Mouse (Mus musculus) cerebellum, postnatal 25 days (tissue): ENCODE results near the gene Usp48.

Experiments used
- DNase-seq, 2 experiments: peaks; one replicate each; pipeline ENCODE4 v3.0.0; 2021; ENCODE audit warnings: mixed read lengths in 2 of 2

Usp48 gene

DNA sequence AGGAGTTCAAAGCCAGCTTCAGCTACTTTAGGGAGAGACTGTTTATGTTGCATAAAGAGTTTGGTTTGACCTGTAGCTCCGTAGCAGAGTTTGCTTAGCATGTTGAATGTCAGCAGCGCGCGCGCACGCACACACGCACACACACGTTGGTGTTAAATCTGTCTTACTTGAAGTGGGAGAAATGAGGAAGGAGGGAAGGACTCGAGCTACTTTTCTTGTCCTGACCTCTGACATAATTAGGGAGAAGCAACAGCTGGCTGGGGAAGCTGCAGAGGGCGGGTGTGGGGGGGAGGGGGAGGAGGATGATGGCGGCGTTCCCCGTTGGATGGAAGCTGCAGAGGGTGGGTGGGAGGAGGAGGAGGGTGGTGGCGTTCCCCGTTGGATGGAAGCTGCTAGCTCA lies 16.7 kb downstream of the Usp48 start:
- no peak for DNase-seq

DNA sequence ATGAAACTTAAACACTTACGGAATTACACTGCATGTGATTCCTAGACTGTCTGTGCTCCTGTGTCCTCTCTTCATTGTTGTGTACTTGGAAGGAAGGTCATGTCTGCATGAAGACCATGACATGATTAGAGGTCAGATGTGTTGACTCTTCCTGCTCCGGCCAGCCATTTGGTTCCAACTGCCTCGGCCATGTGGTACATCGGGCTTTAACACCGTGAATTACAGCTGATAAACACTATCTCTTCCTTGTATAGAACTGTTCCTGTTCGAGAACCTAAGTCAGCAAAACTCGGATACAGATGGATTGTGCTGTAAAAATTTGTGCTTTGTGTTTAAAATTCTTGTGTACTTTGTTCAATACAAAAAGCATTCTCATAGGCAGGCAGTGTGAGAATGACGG lies 29.3 kb downstream of the Usp48 start:
- no peak for DNase-seq

DNA sequence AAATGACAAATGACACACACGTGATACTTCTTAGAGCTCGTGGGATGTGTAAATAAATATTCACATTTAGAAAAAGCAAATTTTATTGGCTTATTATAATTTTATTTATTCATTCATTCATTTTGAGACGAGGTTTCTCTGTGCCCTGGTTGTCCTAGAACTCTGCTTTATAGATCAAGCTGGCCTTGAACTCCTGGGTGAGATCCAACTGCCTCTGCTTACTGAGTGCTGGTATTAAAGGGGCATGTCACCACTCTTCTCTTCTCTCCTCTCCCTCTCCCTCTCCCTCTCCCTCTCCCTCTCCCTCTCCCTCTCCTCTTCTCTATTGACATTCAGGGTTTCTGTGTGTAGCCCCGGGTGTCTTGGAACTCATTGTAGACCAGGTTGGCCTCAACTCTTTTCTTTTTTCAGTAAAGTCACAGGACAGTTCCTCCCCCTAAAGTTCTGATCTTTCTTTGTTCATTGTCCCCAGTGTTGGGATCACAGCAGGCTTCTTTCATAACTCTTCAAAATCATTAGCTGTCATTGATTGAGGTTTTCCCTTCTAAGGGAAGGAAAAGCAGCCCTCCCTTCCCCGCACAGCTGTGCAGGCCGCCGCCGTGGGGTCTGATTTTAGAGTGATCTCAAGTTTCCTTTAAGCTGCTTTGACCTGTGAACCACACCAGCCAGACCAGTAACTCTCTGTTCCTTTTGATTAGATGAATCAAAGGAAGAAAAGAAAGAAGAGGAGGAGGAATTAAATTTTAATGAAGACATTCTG lies 34.1 kb downstream of the Usp48 start:
- no peak for DNase-seq

DNA sequence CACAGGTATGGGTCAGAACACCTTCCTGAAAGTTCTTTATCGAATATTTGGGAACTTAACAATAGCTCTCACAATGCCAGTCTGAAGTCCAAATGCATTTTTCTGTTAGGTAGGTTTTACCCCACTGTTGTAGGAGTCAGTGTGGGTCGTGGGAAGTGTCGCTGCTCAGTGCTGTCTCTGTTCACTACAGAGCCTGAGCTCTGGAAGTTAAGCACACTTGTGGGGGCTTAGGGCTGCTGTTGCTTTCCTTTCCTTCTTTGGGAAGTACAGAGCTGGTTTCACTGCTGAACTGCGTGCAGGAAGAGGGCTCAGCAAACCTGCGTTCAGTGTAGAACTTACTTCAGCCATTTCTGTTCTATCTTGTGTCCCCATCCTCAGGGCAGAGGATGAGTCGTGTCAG lies 34.8 kb downstream of the Usp48 start:
- no peak for DNase-seq

DNA sequence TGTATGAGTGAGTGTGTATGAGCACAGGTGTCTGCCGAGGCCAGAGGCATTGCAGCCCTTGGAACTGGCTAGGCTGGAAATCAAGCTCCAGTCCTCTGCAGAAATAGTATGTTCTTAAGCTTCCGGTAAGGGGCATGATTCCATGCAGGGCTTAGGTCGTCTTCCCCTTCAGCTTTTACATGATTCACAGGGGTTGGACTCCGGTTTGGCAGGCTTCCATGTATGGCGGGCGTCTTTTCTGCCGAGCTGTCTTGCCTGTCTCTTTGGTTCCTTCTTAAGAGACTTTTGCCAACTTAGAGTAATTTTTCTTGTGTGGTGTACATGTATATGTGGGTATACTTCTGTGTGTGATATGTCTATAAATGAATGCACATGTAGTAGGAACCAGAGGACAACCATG lies 35.8 kb downstream of the Usp48 start:
- DNase-seq, result peak in 1 of 2 experiments; percentile 34

DNA sequence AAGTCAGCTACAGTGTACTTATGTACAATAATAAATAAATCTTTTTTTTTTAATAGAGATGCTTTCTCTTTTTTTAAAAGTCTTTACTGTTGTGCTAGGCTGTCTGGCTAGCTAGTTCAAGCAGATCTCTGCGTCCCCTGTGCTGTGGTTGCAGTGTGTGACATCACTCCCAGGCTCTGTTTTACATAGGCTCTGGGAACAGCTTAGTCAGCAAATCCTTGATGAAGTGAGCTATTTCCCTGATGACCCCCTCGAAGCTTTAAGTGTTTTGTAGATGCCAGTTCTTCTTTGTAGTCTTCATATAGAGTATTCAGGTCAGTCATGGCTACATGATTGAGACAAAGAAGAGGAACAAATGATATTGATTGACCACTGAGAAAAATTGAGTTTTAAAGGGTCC lies 36.6 kb downstream of the Usp48 start:
- DNase-seq, result no peak

DNA sequence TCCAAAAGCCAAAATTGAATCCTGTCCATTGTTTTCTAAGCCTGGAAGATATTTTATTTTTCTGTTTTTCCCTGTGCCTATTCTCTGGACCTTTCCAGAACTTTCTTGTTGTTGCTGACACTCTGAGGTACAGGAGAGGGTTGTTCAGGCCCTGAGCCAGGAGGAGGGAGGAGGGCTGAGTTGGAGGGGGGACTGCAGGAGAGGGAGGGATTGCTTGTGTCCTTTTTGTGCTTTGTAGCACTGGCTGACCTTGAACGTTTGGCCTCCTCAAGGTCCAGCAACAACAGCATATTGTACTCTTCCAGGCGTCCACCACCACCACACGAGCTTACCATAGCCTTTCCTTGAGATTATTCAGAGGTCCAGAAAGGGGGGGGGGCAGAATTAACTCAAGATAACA lies 38.0 kb downstream of the Usp48 start:
- no peak for DNase-seq

DNA sequence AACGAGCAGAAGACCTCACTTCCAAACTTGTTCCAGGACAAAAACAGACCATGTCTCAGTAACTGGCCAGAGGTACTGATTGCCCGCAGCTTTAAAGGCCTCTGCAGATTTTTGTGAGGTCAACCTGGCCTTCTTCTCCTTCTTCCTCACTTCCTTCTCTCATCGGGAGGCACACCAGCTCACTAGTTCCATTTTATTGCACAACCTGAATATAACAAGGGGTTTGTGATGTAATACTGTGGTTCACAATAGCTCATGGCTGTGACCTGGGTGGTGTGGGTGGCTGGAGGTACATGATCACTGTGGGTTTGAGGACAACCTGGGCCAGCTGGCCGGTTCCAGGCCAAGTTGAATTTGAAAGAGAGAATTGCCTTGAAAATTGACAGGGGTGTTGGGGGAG lies 39.8 kb downstream of the Usp48 start:
- no peak for DNase-seq

DNA sequence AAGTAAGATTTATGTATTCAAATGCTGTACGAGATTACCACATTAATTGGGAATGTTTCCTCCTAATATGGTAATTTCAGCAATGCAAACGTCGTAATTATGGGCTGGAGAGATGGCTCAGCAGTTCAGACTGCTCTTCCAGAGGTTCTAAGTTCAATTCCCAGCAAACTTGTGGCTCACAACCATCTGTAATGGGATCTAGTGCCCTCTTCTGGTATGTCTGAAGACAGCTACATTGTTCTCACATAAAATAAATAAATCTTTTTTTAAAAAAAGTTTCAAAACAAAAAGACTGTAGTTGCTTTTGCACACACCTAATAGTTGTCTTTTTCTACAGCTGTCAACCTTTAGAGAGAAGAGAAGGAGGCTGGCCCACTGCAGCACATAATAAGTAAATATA lies 43.0 kb downstream of the Usp48 start:
- no peak for DNase-seq

DNA sequence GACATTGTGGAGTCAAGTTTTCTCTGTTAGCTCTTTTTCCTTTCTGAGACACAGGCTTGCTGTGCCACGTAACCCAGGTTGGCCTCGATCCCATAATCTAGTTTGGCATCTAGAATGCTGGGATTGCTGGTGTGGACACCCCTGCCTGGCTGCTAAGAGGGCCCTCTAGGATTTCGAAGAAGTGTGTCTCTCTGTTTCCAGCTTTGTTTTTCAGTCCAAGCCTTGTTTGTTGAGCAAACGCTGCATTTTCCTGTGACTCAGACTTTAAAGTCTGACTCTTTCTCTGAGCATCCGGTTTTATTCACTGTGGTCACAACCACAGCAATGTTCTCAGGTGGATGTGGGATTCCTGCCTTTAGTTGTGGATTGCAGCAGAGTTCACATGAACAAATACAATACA lies 48.0 kb downstream of the Usp48 start:
- peak in 1 of 2 experiments; percentile 41 for DNase-seq

DNA sequence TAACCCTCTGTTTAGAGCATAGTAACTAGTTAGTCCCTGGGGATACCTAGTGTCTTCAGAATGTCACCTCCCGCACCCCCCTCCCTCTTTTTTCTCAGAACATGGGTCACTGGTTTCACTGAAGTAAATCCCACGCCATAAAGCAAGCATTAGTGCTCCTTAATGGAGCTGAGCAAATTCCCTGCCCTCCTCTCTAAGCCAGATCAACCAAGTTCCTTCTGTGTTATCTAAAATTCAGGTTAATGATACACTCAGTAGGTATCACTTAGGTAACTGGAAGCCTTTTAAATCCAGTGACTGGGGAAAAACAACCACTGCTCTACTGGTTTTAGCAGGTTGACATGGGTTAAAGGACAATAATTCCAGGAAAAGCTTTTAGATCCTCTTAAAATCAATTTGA lies 48.5 kb downstream of the Usp48 start:
- DNase-seq, result no peak

DNA sequence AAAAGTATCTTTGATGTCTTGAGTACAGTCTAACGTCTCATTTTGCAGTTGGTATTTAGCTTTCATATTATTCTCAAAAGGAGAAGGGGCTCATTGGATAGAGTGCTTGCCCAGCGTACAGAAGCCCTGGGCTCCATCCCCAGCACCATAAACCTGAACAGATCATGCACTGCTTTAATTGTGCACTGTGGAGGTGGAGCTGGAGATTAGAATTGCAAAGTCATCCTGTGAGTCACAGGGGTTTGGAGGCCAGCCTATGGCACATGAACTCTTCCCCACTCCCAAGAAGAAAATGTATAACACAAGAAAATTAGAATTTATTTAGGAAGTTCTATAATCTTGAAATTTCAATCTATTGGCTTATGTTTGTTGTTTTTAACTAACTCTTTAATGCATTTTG lies 49.9 kb downstream of the Usp48 start:
- DNase-seq, result no peak

DNA sequence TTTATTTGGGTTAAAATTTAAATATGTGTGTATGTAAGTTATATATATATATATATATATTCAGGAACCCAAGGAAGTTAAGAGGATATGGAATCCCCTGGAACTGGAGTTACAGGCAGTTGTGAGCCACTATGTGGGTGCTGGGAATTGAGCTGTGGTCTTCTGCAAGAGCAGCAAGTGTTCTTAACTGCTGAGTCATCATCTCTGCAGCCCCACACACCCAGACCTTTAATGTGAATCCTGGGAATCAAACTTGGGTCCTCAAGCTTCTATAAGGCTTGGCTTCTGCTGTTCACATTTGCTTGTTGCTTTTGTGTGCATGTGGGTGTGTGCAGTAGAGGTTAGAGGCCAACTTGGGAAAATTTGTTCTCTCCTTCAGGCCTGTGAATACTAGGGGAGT lies 52.7 kb downstream of the Usp48 start:
- DNase-seq, result no peak

DNA sequence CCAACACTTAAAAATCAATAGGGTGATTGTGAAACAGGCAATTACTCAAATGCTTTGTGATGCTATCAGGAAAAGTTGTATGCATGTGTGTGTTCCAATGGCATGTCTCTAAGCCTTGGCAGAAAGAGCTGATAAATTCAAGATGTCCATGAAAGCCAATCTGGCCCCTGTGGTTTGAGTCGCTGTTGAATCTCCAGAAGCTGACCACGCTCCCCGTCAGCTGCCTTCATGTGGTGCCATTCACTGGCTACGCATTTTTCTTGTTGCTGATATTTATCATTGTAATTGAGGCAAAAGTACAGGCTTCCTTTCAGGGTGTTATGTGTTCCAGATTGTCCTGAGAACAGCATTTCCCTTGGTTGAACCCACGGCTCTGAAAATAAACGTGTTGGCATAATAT lies 54.1 kb downstream of the Usp48 start:
- DNase-seq, result no peak

DNA sequence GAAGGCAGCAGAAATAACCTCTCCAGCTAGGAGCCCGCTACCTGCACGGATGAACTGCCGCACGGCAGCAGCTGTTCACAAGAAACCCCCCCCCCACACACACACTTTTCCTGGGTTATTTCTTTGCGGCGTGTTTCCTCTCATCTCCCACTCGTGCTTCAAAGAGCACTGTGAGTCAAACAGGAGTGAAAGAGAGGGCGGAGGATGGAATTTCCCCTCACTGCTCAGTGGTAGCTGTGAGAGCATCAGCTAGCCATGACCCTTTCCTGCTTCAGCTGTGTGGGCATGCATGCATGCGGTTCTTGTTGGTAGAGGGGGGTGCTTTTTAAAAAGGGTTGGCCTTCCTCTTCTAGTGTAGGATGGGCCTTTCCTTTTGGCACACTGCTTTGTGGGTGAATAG lies 54.7 kb downstream of the Usp48 start:
- DNase-seq, result no peak

DNA sequence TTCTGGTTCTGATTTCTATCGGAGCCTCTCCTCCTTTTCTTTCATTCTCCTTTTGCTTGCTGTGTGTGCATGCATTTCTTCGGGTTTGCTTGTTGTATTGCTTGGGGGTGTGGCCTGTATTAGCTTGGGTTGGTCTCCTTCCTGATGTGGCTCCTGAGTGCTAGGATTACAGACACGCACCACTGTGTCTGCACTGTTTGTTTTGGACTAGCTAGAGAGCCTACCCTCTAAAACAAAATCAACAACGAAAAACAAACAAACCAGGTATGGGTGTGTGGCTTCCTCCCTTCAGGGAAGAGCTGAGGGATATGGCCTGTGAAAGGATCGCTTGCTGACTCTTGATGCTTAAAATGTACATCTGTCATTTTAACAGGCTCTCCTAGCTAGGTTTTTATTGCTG lies 57.4 kb downstream of the Usp48 start:
- no peak for DNase-seq

DNA sequence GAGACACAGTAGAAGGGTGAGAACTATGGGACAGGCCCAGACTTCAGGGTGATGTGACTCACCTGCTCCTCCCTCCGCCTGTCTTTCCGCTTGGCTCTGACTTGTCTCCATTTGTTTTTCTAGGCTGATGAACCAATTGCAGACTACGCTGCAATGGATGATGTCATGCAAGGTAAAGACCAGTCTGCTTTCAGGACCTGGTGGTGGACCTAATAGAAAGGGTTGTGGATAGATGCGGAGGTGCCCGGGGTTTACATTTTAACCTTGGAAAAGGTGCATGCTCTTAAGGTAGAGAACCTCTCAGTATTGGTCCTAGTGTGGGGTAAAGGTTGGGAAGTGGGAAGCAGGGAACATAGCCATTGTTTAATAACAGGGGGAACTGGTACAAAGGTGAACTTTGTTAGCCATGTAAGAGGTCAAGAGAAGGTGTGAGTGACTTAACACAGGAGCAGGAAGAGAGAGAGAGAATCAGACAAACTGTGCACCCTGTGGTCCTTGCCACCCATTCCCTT lies 59.3 kb downstream of the Usp48 start:
- DNase-seq, result no peak

DNA sequence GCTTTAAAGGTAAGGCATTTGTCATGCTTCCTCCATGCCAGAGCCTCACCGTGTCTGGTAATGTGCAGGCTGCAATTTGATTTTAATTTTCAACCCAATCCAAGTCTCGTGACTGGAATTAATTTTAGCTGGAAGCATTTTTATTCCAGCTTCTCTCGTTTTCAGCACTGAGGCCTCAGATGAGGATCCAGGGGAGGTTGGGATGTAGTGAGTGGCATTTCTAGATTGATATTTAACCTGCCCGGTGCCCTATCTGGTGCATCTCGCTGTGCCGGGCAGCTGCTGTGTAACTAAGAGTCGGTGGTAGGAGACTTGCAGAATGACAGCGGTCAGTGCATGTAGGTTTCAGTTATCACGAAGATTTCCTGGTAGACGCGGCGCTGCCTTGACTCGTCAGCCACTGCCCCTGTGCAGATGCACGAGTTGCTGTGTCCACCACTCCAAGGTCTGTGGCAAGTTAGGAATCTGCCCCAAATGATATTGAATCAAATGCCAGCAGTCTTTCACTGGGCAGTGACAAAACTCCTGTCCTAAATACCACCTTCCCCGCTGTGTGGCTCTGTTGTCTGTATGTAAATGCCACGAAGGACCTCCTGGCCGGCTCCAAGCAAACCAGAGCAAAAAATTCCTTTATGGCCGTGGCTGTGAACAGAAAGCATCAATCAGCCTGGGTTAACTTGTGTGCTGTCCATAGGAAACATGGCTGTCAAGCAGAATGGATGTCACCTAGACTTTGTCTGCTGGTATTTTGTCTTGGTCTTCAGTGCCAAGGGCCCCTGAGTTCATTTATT lies 61.9 kb downstream of the Usp48 start:
- DNase-seq, result no peak

DNA sequence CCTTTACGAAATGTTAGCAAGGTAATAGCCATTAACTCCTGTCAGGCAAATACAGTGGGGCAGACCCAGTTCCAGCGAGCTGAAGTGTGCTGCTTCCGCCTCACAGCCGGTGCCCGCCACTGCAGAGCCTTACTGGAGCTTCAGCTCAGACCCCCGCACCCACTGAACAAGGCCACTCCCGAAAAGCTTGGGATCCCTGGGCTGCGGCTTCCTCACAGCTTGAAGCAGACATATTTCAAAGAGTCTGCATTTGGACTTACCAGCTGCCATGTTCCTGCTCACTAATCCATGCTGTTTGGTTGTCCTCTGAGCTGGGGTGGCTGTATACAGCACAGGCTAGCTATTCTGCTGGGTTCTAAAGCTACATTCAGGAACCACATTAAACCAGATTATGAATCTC lies 64.1 kb downstream of the Usp48 start:
- no peak for DNase-seq

DNA sequence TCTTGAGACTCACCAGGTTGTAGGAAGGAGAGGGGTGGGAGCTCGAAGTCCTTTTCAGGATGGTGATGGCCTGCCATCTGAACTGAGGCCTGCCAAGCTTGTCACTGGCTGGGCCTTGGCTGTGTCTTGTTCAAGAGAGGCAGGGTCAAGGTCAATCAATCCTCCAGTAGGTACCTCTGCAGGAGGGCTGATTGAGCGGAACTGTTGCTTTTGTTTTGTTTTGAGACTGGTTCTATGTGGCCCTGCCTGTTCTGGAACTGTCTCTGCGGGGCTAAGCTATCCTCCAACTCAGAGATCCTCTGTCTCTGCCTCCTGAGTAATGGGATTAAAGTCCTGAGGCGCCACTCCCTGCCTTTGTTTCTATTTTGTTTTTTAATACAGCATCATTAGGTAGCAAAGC lies 66.0 kb downstream of the Usp48 start:
- no peak for DNase-seq

DNA sequence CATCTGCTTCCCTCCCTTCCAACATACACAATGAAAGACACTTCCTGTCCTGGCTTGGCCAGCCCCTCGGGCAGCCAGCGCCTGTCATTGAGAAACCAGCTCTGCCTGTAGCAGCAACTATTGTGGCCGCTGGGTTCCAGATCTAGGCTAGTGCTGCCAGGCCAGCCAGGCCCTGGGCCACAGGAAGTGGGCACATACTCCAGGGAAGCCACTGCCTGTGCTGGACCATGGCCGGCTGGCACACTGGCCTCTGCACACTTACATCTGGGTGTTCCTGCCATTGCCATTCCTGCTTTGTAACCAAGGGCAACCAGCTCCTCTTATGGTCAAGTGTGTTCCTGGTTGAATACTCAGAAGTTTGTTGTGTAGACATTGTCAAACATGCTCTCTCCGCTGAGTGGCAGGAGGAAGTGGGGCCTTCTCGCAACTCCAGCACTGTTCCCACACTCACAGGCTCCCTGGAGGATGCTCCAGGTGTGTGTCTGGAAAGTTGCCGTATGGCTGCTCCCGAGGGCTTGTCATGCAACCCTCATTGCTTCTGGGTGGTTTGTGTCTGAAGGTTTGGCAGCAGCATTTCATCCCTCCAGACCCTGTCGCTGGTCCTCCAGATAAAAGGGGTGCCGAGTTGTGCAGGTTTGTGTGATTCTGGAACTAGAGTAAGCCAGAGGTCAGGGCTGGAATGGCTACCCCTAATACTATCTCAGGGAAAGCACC lies 67.0 kb downstream of the Usp48 start:
- peak; percentile 47 for DNase-seq

DNA sequence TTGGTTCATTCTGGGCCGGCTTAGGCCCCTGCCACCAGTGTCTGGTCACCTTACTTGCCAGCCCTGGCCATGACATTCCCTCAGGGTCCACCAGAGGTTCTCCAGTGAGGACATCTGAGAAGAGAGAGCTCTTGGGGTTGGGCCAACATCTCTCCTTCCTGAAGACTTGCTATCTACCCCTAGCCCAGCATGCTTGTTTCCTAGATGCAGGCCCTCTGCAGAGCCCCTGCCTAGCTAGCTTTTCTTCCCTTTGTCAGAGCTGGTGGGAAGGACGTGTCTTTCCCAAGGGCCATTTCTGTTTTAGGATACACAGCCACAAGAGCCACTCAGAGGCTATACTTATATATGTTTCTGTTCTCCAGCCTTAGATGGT lies 67.5 kb downstream of the Usp48 start:
- peak; percentile 51 to 57 for DNase-seq

DNA sequence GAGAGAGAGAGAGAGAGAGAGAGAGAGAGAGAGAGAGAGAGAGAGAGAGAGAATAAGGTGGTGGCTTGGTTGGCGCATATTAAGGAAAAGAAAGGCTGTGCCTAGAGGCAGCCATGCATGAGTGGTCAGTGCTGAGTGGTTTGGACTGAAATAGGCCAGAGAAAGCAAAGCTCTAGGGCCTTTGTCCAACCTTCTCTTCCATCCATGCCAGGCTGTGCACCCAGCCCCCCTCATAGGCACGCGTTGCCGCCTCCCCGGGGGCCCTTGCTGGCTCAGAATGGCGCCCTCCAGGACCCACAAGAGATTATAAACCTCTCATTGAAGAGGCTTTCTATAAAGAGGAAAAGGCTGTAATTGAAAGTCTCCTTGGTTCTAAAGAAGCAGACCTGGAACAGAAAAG lies 68.0 kb downstream of the Usp48 start:
- DNase-seq, result peak; percentile 72 to 77

DNA sequence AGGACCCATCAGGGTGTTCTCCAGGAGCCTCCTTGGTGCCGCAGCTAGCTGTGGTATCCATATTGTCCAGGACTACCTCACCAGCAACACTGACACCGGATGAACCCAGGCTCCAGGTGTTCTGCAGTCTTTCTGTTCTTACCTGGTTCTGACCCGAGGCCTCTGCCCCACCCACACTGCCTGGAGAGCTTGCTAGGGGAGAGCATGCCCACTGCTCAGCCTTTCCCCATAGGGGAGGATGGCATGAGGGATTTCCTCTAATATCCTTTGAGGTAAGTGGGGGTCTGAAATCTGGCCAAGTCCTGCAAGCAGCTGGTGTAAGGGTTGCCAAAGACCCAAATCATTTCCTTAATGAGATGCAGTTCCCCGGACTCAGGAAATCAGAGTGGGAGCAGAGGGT lies 69.9 kb downstream of the Usp48 start:
- DNase-seq, result peak in 1 of 2 experiments; percentile 40
